Mouse (Mus musculus) CH12F3 (cell line): ENCODE results near the gene Gm20905.
"Not testable (repeated sequence)": the region's sequence is repeated elsewhere in the genome, so short reads cannot be mapped to it uniquely, and the experiment has no call there.

Experiments
- in situ Hi-C: fragments of 300-500 bp; cut with MboI; formaldehyde crosslinking; loops from 2 replicates; pipeline ENCODE4 v1.14.3; 2020; ENCODE audit warnings: low sequenced_read_pairs

Gene Gm20905

GRCm38 (mm10) chrY:37259503-37259902, at the start of gene Gm20905:
Gene Gm20905, minus strand, starts transcription at chrY:37259603.
- in situ Hi-C loops, result not testable (repeated sequence)
